Mouse (Mus musculus) left cerebral cortex, adult 11 months (tissue): Measurements from ENCODE around the gene Fam171a2.

Source experiments
- DNase-seq: peaks from one replicate; pipeline ENCODE4 v3.0.0; 2022; ENCODE audit warnings: low spot score

Fam171a2 gene

DNA sequence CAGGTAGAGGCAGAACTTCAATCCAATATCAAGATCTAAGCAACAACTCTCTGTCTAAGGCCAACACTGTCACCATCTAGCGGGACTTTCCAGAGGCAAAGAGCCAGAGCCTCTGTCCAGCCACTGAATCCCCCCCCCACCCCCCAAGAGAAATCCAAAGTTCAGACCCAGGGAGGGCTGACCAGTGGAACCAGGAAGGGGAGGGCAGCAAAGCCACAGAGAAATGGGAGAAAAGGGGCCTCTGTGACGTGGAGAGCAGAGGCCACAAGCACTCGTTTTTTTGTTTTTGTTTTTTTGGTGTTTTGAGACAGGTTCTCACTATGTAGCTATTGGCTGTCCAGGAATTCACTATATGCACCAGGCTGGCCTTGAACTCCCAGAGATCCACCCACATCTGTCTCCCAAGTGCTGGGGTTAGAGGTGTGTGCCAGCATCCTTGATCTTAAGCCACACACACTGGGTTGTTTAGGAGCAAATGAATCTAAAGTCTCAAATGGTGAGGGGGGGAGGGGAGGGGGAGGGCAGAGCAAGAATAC, 37.6 kb downstream of the Fam171a2 start:
- DNase-seq, result no peak

DNA sequence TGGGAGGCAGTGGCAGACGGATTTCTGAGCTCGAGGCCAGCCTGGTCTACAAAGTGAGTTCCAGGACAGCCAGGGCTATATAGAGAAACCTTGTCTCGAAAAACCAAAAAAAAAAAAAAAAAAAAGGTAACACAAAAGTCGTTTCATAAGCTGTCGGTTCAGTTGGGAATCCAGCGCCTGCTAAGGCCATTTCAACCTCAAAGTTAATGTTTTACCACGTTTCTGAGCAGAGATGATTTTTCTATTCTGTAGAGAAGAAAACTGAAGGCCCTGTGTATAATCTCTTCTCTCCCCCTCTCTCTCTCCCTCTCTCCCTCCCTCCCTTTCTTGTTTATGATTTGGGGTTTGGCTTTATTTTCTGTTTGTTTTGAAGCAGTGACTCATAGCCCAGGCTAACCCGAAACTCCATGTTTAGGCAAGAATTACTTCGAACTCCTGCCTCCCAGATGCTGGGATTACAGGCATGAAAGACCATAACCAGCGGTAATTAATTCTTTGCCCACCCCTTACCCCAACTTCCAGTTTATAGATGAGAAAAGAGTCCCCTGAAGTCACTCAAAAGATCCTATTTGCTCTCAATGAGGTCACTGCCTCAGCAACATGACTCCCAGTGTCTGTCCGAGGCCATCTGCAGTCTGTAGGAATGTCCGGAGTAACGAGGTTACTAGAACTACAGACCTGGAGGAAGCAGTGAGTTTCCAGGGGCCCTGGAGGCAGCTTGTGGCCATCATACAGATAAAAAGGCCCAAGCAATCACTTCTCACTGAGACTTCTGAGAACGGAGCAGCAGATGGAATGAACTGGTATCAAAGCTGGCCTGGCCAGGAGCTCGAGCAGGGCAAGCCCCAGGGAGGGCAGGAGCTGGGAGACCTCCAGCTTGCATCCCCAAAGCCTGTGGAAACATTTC, 38.3 kb downstream of the Fam171a2 start:
- no peak for DNase-seq

DNA sequence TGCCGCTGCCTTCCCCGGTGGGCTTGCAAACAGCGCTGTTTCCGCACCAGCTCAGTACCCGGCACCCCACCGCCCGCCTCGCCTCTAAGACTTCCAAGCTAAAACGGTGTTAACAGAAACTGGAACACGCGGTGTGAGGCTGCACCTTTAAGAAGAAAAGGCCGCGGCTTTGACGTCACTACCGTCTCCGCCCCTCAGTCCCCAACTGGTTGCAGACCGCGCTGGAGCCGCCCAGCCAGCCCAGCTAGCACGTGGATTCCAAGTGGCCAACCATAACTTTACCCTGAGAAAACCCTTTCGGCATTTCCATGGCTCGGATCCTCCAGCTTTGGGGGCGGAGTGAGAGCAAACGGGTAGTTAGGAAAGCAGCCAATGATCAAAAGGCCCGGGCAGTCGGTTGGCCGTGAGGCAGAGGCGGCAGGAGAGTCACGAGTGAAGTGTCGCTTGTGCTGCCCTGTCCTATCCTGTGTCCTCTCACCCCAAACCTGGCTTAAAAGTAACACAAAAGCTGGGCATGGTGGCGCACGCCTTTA, 39.1 kb downstream of the Fam171a2 start:
- DNase-seq, result peak; percentile 96

DNA sequence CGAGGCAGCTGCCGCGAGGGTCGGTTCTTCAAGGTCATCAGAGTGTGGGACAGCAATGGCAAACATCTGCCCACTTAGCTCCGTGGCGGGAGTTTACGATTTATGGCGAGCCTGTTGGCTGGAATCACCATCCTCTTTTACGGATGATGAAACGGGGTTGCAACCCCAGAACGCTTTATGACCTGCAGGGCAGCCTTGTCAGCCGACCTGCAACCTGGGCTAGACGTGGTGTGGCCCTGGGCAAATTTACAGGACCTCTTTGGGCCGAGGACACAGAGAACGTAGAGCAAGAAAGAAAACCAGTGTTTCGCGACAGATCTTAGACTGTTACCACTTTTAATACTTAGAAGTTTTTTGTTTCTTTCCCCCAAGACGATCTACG, 39.7 kb downstream of the Fam171a2 start, which contains the start of gene Slc25a39:
Slc25a39 (minus strand) TSS at position 113 of the 382 bp plus-strand sequence.
- DNase-seq, result no peak

DNA sequence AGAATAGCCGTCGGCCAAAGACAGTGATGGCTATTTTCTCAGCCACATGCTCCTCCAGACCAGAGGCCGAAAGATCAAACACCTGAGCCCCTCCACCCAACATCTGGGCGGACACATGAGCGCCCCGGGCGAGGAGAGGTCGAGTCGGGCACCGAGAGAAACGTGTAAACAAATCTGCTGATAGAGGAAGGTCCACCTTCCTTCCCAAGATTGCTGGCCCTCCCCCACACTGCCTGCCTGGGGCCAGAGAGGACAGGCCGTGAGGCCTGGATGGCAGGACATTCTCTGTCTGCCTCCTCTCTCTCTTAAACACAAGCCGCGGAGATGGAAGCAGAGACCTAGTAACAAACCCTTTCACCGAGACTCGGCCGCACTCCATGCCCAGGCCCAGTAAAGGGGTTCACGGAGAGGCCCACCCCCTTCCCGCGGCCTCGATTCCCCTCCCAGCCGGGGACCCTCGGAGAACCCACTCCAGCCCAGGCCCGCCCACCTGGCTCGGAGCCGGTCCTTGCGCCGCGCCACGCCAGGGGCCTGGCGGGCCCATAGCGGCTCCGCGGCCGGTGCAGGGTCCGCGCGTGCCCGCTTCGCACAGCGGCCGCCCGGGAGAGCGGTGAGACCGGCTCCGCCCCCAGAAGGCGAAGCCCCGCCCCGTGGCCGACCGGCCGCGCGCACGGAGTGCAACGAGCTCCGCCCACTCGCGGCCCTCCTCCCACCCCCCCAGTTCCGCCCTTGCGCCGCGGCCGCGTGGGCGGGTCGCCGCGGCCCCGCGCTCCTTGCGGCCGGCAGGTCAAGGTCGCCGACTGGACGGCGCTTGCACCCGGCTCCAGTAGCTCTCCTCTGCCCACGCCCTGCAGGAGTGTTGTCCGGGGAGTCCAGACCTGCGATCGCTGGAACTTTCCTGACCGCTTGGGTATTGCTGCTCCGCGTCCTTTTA, 40.3 kb downstream of the Fam171a2 start:
- DNase-seq, result peak; percentile 81

DNA sequence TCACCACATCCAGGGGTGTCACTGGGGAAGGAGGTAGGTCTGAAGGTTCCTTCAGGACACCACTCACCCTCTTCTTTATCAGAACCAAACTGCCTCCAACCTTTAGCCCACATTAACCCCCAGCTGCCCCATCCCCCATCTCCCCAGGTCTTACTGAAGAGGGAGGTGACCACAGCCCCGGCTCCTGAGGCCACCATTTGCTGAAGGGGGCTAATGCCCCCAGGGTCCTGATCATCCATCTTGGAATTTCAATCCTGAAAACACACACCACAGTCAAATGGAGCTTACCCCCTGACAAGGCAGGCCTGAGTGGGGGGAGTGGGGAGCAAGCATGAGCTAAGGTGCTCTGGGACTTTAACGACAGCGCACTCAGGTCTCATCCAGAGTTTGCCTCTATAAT, 41.1 kb downstream of the Fam171a2 start:
- no peak for DNase-seq

DNA sequence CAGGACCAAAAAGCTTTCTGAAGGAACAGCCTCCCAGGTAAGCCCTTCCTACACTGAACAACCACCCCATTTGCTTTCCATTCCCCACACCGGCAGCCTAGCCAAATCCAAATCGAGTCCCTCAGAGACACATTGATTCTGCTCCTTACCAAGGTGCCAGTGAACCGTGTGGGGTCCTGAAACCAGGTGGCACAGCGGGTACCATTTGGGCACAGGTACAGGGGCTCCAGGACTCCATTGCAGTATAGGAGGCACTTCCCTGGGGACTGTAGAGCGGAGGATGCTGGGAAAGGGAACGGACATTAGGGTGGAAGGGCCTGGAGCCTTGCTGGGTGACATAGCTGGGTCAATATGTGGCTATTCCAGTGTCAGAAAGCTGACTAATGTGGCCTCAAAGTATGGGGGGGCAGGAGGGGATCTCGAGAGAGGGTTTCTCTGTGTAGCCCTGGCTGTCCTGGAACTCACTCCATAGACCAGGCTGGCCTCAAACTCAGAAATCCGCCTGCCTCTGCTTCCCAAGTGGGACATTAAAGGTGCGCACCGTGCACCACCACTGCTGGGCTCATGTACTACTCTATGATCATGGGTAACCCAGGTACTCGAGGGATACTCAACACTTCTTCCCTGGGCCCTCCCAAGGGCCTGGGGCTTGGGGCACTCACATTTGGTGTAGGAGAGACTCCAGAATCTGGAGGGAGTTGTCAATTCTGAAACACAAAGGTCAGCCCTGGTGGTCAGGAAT, 41.8 kb downstream of the Fam171a2 start:
- no peak for DNase-seq

DNA sequence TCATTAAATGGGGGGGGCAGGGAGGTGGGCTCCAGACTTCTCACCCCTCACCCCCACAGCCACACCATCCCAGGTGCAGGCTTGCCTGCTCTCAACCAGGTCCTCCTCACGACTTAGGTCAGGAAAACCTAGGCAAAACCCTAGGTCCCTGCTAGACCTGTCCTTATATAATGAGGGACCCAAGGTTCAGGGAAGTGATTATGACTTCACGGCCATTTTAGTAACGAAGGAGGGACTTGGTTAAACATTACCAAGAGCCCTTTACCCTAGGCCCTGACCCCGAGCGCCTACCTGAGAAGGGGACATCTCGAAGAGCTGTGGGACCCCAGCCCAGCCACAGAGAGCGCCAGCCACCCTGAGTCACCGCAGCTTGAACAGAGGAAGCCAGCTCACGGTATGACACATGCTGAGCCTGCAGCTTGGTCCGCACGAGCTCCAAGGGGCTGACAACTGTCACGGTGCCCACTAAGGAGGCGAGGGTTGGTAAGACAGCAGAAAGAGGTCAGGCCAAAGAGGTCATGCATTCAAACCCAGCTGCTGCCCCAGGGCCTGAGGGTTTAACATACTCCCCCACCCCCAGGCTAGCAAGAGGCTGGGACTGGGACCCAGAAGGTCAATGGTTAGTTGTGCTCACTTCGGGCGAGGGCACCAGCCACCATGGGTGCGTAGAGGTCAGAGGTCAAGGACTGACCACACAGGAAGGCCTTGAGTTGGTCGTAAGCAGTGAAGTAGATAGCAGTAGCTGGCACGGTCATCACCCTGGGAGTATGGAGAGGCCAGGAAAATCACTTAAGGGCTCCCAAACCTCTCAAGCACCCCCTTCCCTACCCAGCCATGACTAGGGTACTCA, 43.1 kb downstream of the Fam171a2 start:
- DNase-seq, result no peak

DNA sequence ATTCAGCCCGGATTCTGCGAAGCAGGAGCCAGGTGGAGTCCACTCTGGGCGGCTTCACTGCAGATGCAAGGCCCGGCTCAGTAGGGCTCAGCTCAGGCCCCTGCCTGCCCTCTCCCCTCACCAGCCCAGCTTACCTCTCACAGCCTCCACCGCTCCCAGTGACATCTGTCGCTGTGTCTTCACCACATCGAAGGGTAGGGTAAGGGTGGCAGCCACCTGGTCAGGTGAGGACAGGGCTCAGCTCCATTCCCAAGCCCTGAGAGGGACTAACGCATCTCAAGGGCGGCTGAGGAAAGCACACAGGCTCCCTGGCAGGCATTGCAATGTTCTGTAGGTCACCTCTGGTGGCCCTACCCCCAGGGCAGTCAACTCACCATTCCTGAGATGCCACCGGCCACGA, 43.8 kb downstream of the Fam171a2 start:
- DNase-seq, result no peak

DNA sequence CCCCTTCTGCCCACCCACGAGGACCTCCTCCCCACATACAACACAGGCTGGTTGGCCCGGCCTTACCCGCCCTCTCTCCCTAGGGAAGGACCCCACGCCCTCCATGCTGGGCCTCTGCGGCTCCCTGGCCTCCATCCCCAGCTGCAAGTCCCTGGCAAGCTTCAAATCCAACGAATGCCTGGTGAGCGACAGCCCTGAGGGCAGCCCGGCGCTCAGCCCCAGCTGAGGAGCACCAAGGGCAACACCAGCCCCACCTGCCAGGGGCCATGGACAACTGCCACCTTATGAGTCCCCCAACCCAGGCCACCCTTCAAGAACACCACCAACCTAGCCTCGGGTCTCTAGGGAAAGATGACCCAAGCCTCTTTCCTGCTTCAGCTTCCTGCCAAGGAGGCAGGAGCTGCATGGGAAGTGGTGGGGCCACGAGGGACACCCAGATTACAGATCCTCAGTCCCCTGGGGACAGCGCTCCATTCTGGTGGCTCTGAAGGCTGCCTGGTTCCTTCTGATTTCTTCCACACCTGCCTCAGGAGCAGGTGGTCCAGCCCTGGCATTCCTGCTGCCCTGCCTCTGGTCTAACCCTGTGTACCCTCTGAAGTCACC, 45.5 kb downstream of the Fam171a2 start:
- no peak for DNase-seq

DNA sequence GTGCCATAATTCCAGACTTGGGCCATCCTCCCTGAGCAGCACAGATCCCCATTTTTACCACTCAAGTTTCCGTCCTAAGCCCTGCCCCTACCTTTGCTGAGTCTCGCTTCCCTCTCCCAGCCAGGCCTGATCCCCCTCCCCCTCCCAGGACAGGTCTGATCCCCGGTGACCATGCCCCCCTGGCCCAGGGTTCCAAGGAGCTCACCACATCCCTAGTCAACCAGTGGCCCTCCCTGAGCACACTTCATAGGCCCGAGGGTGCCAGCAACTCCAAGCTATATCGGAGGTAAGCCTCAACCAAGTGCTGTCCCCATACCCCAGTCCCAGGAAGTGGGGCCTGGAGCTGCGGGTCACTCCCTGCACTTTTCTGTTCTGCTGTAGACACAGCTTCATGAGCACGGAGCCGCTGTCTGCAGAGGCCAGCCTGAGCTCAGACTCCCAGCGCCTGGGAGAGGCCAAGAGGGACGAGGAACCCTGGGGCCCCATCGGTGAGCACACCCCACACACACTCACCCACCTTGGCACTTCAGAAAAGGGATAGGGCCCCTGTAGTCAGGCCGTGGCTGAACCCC, 46.9 kb downstream of the Fam171a2 start:
- DNase-seq, result no peak

DNA sequence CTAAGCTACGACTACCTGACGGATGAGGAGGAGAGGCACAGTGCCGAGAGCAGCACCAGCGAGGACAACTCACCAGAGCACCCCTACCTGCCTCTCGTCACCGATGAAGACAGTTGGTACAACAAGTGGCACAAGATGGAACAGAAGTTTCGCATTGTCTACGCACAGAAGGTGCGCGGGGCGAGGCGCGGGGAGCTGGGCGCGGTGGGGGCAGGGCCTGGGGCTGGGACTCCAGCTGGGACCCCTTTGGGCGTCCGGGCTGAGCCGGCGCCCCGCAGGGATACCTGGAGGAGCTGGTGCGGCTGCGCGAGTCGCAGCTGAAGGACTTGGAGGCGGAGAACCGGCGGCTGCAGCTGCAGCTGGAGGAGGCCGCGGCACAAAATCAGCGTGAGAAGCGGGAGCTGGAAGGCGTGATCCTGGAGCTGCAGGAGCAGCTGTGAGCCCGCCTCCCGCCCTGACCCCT, 47.8 kb downstream of the Fam171a2 start:
- DNase-seq, result no peak

DNA sequence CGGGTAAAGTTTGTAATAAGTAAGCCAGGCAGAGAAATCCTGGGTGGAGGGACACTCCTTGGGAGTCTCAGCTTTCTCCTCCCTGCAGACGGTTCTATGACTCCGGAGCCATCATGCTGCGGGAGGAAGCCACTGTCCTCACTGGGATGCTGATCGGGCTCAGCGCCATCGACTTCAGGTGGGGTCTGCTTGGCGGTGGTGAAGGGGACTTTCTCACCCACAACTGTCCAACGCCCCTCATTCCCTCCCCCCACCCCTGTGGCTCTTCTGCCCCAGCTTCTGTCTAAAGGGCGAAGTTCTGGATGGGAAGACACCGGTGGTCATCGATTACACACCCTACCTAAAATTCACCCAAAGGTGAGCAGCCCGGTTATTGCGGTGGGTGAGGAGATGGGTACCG, 48.4 kb downstream of the Fam171a2 start:
- no peak for DNase-seq

DNA sequence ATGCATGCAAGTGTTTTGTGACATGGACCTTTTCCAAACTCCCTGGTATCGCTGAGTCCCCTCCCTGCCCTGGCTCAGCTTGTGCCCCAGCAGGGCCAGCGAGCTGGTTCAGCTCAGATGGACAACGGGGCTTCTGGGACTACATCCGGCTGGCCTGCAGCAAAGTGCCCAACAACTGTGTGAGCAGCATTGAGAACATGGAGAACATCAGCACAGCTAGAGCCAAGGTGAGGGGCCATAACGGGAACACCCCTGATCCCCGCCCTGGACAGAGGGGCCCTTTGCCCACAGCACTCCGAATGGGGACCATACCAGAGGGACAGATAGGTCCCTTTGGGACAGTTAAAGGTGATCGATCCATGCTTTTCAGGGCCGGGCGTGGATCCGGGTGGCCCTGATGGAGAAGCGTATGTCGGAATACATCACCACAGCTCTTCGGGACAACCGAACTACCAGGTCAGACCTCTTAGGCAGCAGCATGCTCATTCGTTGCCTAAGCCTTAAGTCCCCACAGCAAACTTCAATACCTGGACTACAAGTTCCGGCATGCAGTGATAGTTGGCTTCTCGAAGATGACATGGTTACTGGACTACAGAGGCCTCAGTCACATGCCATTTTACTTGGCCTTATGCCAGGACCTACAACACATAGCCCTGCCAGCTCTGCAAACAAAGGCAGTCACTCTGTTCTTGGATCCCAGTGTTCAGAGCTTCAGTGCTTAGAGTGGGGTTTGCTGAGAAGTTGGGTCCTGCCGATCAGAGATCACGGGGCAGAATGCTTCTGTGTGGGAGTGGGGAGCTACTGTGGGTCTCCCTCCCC, 49.3 kb downstream of the Fam171a2 start:
- DNase-seq, result no peak

DNA sequence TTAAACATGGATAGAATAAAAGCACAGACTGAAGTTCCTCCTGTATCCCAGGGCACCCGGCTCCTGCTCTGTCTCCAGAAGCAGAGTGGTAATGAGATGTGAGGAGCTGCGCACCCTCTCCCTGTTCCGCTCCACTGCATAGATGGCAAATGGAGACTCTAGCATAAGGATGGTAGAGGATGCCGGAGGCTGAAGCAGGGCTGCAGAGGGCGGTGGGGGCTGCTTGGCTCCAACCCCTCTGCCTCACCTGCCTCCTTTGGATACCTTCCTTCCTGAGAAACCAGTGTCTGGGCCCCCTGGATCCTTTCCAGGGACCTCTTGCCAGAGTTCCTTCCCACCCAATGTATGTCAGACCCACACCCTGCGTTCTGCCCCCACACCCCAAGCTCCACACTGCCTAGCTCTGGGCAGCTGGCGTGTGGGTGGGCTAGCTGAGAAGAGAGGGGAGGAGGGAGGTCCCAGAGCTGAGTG, 50.8 kb downstream of the Fam171a2 start:
- DNase-seq, result no peak

DNA sequence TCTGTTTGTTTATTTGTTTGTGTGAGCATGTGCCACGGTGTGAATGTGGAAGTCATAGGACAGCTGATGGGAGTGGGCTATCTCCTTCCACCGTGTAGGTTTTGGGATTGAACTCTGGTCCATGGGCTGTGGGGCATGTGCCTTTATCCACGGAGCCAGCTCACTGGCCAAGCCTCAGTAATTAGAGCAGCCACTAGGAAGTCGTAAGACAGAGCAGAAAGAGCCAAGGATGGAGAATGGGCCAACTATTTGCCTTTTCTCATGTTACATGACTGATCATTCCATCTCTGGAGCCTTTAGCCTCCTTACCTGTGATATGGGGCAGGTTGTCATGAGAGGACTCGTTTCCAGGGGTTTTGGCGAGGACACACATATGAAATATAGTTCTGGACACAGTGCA, 51.2 kb downstream of the Fam171a2 start:
- DNase-seq, result no peak

DNA sequence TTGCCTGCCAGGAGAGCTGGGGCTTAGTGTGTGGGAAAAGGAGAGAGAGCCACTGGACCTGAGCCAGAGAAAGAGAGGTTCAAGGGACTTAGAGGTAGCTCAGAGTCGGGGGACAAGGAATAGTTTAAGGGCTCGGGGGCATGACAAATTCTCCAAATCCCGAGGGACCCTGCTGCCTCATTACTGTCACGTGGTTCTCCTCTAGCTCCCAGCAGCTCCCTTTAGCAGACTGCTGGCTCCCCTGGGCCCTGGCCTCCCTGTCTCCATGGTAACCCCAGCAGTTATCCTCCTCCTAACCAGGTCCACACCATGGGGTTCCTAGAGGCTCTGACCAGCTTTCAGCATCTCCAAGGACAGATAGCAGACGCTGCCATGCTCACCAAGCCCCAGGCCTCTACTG, 52.2 kb downstream of the Fam171a2 start:
- no peak for DNase-seq

DNA sequence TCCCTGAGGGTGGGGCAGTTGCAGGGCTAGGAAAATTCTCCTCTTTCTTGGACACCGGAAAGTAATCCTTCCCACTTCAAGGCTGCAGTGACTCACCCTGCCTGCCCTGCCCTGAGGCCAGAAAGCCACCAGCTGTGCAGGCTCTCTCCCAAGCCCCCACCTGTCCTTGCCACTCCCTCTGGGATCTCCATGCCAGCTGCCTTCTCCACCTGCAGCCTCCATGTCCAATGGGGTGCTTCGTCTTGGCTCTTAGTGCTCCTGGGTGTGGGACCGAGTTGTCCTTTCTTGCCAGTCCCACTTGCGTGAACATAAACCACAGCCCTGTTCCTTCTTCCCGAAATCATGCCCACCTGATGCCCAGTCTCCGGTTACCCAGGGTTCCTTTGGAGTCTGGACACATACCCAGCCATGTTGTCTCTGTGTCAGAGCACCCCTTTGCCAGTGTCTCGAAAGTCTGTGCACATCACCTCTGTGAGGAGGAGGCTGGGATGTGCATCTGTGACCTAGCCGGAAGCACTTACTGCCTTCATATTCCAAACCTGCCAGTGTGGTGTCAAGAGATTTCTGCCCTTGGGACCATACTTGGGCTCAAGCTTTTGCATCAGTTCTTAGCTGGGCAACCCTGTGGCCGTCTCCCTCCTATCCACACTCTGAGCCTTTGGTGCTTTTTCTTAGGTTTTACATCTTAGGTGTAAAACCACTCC, 52.9 kb downstream of the Fam171a2 start:
- no peak for DNase-seq
